Mouse (Mus musculus) neutrophil, adult 83 days (primary cell): ENCODE measurements around the gene Marc2. TPM values are rescaled to one million over a fixed set of nuclear protein-coding genes. Genes with fewer than 3 reads are reported as not detected.

ENCODE experiments used
- total RNA-seq, 2 experiments: library from RNA; stranded (reverse); gene quantifications; one replicate each; pipeline ENCODE4 v1.2.4; 2023

Marc2 gene
- 10 to 100 TPM; 68.6 to 75.4 TPM for total RNA-seq

GRCm38 (mm10) chr1:184846092-184846750 lies at the start of gene Marc2:
Gene Marc2 (minus strand): TSS chr1:184846451.

GRCm38 (mm10) chr1:184882281-184883268 lies 36.3 kb upstream of the Marc2 start, which contains the start of gene C130074G19Rik:
Gene C130074G19Rik (minus strand): TSS chr1:184883218.

GRCm38 (mm10) chr1:184810780-184811575 lies 35.3 kb downstream of the Marc2 start, which contains the start of gene Marc1:
Gene Marc1 (minus strand): TSS chr1:184811313.

Other genes starting within 250 kb of the Marc2 start
- gene Hlx, start 113.8 kb downstream of the Marc2 start, total RNA-seq, result 100 to 1,000 TPM in 1 of 2 experiments, 10 to 100 TPM in 1; 97.6 to 101 TPM
- not detected for gene Marc1, start 35.1 kb downstream of the Marc2 start, total RNA-seq
- not detected for gene C130074G19Rik, start 36.8 kb upstream of the Marc2 start, total RNA-seq
- not detected for gene Mark1, start 153.1 kb upstream of the Marc2 start, total RNA-seq